ENCODE assay signal across 28 mouse cellular contexts in the genomic region with DNA sequence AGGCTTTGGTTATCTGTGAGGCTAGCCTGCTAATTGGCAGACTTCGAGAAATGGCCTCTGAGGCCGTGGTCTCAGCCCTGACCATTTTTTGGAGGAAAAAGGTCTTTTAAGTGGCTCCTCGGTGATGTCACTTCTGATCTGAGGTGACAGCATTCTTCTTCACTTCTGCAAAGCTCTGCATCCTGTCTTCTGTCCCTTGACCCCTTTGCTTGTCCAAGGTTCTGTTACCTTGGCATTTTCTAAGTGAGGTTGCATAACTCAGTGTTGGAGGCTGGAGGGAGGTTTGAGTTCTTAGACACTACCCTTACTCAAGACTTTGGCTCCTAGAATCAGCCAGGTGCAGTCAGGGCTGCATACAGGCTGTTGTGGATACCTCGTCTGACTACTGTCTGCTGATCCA.
DNase-seq lines count a peak whose midpoint lies in the region; ATAC-seq and TF ChIP-seq lines count a peak whose summit lies in the region.
"Had no signal": no experiment of that assay in that cellular context is flagged by ENCODE, and none has a peak within 500 bp of the region (broad histone marks: within the 10 kb centered on the region; RNA-seq: fewer than 3 reads in every experiment).

No protein-coding gene starts in this region.

- H3K36me3 ChIP-seq in liver, adult 2 months (ENCODE audit: control insufficient read depth, insufficient read depth, low read length): no peaks in the 10 kb centered on the region
- H3K36me3 ChIP-seq in liver, embryonic 11.5 days (ENCODE audit: control insufficient read depth, insufficient read depth, low read length): no peaks in the 10 kb centered on the region
- no peaks in the 10 kb centered on the region for H3K36me3 ChIP-seq in liver, embryonic 15.5 days (replicated peaks)
- H3K36me3 ChIP-seq: G1E; heart, embryonic 12.5 days; limb, embryonic 12.5 days; lung, embryonic 15.5 days; midbrain, embryonic 13.5 days; neural tube, embryonic 13.5 days; stomach, embryonic 15.5 days had no signal

- no peak overlapping the region for H3K4me3 ChIP-seq in liver, adult 2 months (ENCODE audit: insufficient read depth, low read depth, low read length)
- no peak overlapping the region for H3K4me3 ChIP-seq in liver, embryonic 11.5 days (ENCODE audit: low read depth, low read length)
- no peak overlapping the region for H3K4me3 ChIP-seq in bone marrow, adult 2 months (replicated peaks; ENCODE audit: control insufficient read depth, low read depth, low read length)
- H3K4me3 ChIP-seq in liver, embryonic 15.5 days (replicated peaks): no peak overlapping the region
- H3K4me3 ChIP-seq: heart, embryonic 12.5 days; left cerebral cortex, adult 2 months; limb, embryonic 12.5 days; lung, embryonic 15.5 days; midbrain, embryonic 13.5 days; neural tube, embryonic 13.5 days; stomach, embryonic 15.5 days had no signal

- H3K79me2 ChIP-seq in liver, adult 2 months (ENCODE audit: control insufficient read depth, insufficient read depth, low read length): no peaks in the 10 kb centered on the region

- no peak overlapping the region for H3K4me2 ChIP-seq in liver, embryonic 11.5 days
- no peak overlapping the region for H3K4me2 ChIP-seq in liver, embryonic 15.5 days
- H3K4me2 ChIP-seq: heart, embryonic 12.5 days; limb, embryonic 12.5 days; lung, embryonic 15.5 days; midbrain, embryonic 13.5 days; neural tube, embryonic 13.5 days; stomach, embryonic 15.5 days had no signal

- no peak for TF ChIP-seq CTCF in liver, adult 2 months (IDR thresholded peaks at IDR 0.05; ENCODE audit: low read depth, low read length)
- TF ChIP-seq CTCF in bone marrow, adult 2 months (IDR thresholded peaks at IDR 0.05; ENCODE audit: control insufficient read depth, insufficient read depth, low read length): no peak

- no peaks in the 10 kb centered on the region for H3K27me3 ChIP-seq in liver, adult 2 months (ENCODE audit: control insufficient read depth, insufficient read depth, low read length)
- no peaks in the 10 kb centered on the region for H3K27me3 ChIP-seq in liver, embryonic 11.5 days (replicated peaks; ENCODE audit: control insufficient read depth, insufficient read depth, low read length)
- H3K27me3 ChIP-seq in liver, embryonic 15.5 days: peaks cover 3% of the 10 kb centered on the region
- H3K27me3 ChIP-seq: heart, embryonic 12.5 days; limb, embryonic 12.5 days; lung, embryonic 15.5 days; midbrain, embryonic 13.5 days; neural tube, embryonic 13.5 days; stomach, embryonic 15.5 days had no signal

- 89% methylated on average over 4 of the region's 4 CpGs for WGBS in liver, adult 2 months
- WGBS in liver, embryonic 11.5 days: 72% methylated on average over 4 of the region's 4 CpGs
- 44% methylated on average over 4 of the region's 4 CpGs for WGBS in bone marrow, adult 2 months
- WGBS in liver, embryonic 15.5 days (ENCODE audit: insufficient replicate concordance): 59% methylated on average over 4 of the region's 4 CpGs

- H3K27ac ChIP-seq in liver, adult 2 months (replicated peaks; ENCODE audit: insufficient read depth, low read depth, low read length): 0 out of 2 replicates have a peak overlapping the region, but pooled peaks have one; percentile 2
- H3K27ac ChIP-seq in liver, embryonic 11.5 days (ENCODE audit: low read depth, low read length): no peak overlapping the region
- H3K27ac ChIP-seq in bone marrow, adult 2 months (ENCODE audit: control insufficient read depth, insufficient read depth, low read depth, low read length, poor library complexity): peak overlapping the region; percentile 75
- peak overlapping the region; percentile 72 for H3K27ac ChIP-seq in liver, embryonic 15.5 days (replicated peaks)
- H3K27ac ChIP-seq: left cerebral cortex, adult 2 months; limb, embryonic 12.5 days; liver, embryonic 14.5 days; lung, embryonic 15.5 days; midbrain, embryonic 13.5 days; neural tube, embryonic 13.5 days; stomach, embryonic 15.5 days had no signal

- no peaks in the 10 kb centered on the region; the same call in 1 of the 2 replicates for H3K4me1 ChIP-seq in liver, adult 2 months (ENCODE audit: control insufficient read depth, insufficient read depth, low read length)
- H3K4me1 ChIP-seq in liver, embryonic 11.5 days (replicated peaks; ENCODE audit: control insufficient read depth, insufficient read depth, low read length): no peaks in the 10 kb centered on the region
- H3K4me1 ChIP-seq in bone marrow, adult 2 months (ENCODE audit: control insufficient read depth, insufficient read depth, low read length): peaks cover 14% of the 10 kb centered on the region
- H3K4me1 ChIP-seq in liver, embryonic 15.5 days (replicated peaks): peaks cover 42% of the 10 kb centered on the region
- H3K4me1 ChIP-seq: limb, embryonic 12.5 days; lung, embryonic 15.5 days; midbrain, embryonic 13.5 days; neural tube, embryonic 13.5 days; stomach, embryonic 15.5 days had no signal

- peak; percentile 56 for DNase-seq in adrenal gland, adult 8-10 months
- no peak for DNase-seq in adrenal gland, postnatal 14 days
- no peak for DNase-seq in liver, adult 2 months (ENCODE audit: extremely low read depth, low read depth, low spot score)
- DNase-seq in liver, embryonic 11.5 days (ENCODE audit: low spot score): no peak
- no peak for DNase-seq in cerebellum, postnatal 10 days
- DNase-seq: cerebellum, adult 11-12 months; cerebellum, postnatal 25 days; gastrocnemius, postnatal 25 days; heart, postnatal 10 days; kidney, adult 9 months; kidney, postnatal 10 days; right cerebral cortex, postnatal 4 days; thymus, adult 18-20 months; thymus, postnatal 25 days had no signal

- no peak overlapping the region for H3K9ac ChIP-seq in liver, adult 2 months (ENCODE audit: low read depth, low read length)
- H3K9ac ChIP-seq in liver, embryonic 11.5 days (ENCODE audit: low read depth, low read length): no peak overlapping the region
- H3K9ac ChIP-seq in liver, embryonic 15.5 days: no peak overlapping the region
- H3K9ac ChIP-seq: heart, embryonic 12.5 days; limb, embryonic 12.5 days; liver, embryonic 14.5 days; lung, embryonic 15.5 days; midbrain, embryonic 13.5 days; neural tube, embryonic 13.5 days; stomach, embryonic 15.5 days had no signal

- peaks cover 3% of the 10 kb centered on the region; the same call in 1 of the 2 replicates for H3K9me3 ChIP-seq in liver, embryonic 11.5 days (ENCODE audit: control insufficient read depth, low read length)
- H3K9me3 ChIP-seq in liver, embryonic 15.5 days (replicated peaks): no peaks in the 10 kb centered on the region
- H3K9me3 ChIP-seq: limb, embryonic 12.5 days; lung, embryonic 15.5 days; neural tube, embryonic 13.5 days; stomach, embryonic 15.5 days had no signal

- ATAC-seq in liver, embryonic 11.5 days (replicated peaks; ENCODE audit: low FRiP score): no peak
- no peak for ATAC-seq in liver, embryonic 15.5 days (ENCODE audit: insufficient read depth)
- ATAC-seq in cerebellum, adult (ENCODE audit: insufficient number of reproducible peaks, low FRiP score, low TSS enrichment): no peak
- ATAC-seq: forebrain, embryonic 14.5 days; hindbrain, embryonic 16.5 days; midbrain, embryonic 13.5 days had no signal

- no peak for TF ChIP-seq POLR2A in liver, adult 2 months (IDR thresholded peaks at IDR 0.05; ENCODE audit: extremely low read depth, insufficient read depth, low read length)
- TF ChIP-seq POLR2A in bone marrow, adult 2 months (IDR thresholded peaks at IDR 0.05; ENCODE audit: borderline replicate concordance, control insufficient read depth, low read depth, low read length): no peak
